Mouse (Mus musculus): Measurements from ENCODE around the gene Pex10.

Pex10 gene

DNA sequence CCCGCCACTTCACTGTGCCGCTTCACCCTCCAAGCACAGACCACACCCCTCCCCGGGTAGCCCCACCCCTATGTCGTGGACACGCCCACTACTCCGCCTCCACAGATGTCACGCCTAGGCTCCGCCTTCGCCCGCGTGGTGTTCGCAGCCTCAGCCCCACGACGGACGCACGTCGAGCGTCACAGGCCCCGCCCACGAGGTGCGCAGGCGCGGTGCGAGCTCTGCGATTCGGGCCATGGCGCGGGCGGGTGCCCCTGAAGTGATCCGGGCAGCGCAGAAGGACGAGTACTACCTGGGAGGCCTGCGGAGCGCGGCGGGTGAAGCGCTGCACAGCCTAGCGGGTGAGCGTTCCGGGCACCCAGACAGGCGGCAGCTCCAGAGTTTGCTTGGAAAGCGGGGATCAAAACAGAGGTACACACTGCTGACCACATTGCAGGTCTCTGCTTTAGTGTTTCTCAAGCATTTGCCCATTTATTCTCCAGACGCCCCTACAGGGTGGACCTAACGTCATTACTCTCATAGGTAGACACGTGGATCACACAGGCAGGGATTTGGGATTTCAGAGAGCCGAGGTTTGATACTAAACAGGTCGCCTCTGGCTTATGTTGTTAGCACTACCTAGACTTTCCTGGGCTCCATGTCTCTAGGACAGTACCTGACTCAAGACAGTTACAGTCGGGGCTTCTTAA, at the start of gene Pex10:
Pex10 (plus strand) TSS at position 183 of the 689 bp plus-strand sequence.
- peak; percentile 98 for DNase-seq

- DNase-seq: no peak
Observed at GRCm38 (mm10) chr4:155017253-155017878, 49.5 kb upstream of the Pex10 start.

GRCm38 (mm10) chr4:155018066-155018465, 48.8 kb upstream of the Pex10 start:
- no peak for DNase-seq

GRCm38 (mm10) chr4:155018601-155019335, 48.0 kb upstream of the Pex10 start:
- no peak for DNase-seq

- DNase-seq: peak; percentile 16
Observed at GRCm38 (mm10) chr4:155019336-155019847, 47.4 kb upstream of the Pex10 start.

DNA sequence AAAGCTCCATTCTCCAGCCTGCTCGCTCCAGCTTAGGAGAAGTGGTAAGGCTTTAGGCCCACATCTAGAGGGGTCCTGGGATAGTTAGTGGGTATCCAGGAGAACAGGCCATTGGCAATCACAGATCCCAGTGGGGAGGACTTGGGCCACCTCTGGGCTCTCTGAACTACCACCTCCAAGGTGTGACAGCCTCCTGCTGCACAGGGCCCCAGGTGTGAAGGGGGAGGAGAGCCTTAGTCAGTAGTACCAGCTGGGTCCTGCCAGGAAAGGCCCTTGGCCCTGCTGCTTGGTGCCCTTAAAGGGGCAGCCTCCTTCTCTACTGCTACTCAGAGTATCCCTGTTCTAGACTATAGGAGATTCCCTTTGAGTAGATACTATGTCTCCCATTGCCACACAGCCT, 46.7 kb upstream of the Pex10 start:
- no peak for DNase-seq

DNA sequence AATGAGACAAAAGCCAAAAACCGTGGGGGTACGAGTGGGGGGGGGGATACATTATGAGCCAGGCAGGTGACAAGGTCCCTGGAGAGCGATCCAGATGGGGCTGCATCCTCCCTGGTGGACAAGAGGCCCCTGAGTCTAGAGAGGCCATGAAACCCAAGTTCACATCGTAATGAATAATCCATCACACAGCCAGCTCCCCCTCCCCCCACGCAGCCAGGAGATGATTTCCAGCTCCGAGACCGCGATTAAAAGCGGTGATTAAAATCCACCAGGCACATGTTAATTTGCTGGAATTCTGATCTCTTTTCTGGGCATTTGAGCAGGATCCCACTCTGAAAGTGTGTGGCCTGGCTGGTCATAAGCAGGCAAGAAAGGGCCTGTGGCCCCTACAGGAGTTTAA, 46.0 kb upstream of the Pex10 start:
- DNase-seq: no peak

DNA sequence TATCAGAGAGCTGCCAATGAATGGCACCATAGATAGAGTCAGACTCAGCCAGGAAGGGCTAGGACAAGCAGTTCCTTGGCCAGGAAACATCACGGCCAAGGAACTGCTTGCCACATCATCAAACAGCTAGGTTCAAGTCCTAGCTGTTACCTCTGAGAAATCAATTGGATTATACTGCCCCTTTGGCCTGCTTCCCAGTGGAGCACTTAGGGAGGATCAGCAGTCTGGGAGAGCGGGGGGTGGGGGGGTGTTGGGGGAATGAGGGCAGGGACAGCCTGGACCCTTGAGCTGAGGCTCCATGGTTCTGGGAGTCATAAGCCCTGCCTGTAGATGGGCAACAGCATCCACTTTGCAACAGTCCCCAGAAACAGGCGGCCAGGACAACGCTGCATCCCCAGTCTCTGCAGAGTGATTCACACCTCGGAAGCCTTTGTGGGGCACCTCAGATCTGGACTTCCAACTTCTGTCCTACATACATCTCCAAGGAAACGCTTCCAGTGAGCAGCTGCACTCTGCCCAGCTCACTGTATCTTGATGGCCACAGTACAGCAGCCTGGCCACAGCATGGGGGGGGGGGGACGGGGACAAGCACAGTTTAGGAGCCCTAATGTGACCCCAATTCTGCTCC, 44.5 kb upstream of the Pex10 start:
- no peak for DNase-seq

GRCm38 (mm10) chr4:155024170-155025010, 42.4 kb upstream of the Pex10 start:
- DNase-seq: no peak

GRCm38 (mm10) chr4:155033115-155033514, 33.7 kb upstream of the Pex10 start:
- no peak for DNase-seq

GRCm38 (mm10) chr4:155034202-155034601, 32.6 kb upstream of the Pex10 start:
- DNase-seq: no peak

DNA sequence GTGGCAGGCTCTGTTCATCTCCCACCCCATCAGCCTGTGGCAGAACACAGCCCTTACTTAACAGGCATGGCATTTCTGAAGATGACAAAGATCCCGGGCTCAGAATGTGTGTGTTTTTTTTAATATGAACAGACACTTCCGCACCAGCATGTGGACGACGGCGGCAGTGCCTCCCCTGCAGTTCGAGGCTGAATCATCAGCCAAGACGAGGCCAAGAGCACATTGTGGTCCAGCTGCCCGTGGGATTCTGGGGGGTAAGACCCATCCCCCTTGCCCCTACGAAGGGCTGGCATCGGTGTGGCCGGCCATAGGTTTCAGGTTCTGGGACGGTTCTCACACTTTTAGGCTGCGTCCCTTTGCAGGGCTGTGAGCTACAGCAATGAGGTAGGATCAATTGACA, 32.0 kb upstream of the Pex10 start:
- no peak for DNase-seq

DNA sequence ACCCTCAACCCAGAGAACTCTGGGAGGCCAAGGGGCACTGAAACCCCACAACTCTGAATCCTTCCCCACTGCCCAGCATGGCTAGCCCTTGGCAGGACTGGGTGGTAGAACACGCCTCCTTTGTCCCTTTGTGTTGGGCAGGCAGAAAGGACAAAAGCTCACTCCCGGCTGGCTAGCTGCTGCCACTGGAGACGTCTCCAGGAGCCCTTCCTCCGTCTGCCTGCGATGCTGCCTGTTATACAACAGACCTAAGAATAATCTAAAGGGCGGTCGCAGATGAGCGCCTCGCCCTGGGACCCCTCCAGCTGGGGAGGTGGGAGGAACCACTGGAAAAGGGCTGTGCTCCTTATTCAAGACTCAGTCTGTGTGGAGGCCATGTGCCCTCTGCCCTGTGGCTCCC, 26.6 kb upstream of the Pex10 start:
- no peak for DNase-seq

GRCm38 (mm10) chr4:155040696-155041095, 26.1 kb upstream of the Pex10 start:
- DNase-seq: no peak

- no peak for DNase-seq
Observed at GRCm38 (mm10) chr4:155042606-155043288, 24.1 kb upstream of the Pex10 start.

GRCm38 (mm10) chr4:155043289-155043625, 23.6 kb upstream of the Pex10 start:
- no peak for DNase-seq

GRCm38 (mm10) chr4:155046636-155047035, 20.2 kb upstream of the Pex10 start:
- no peak for DNase-seq

DNA sequence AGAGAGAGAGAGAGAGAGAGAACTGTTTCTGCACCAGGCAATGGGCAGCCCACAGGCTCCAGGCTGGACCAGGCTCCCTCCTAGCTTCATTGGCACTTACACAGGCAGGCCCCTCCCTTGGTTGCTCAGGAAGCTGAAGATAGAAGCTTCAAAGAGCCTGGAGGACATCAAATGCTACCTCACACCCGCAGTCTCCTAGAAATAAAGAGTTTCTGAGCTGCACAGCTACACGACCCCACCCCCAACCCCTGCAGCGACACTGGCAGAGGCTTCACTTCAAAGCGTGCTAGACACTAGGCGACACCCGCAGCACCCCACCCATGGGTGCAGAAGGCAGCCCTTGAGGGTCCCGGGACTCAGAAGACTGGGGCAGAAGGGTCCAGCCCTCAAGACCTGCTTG, 16.7 kb upstream of the Pex10 start:
- DNase-seq: no peak

- DNase-seq: no peak
Observed at GRCm38 (mm10) chr4:155056724-155057123, 10.1 kb upstream of the Pex10 start, which contains the start of gene Plch2. TSS of gene Plch2 (minus strand) at chr4:155056784.

GRCm38 (mm10) chr4:155058325-155058724, 8.5 kb upstream of the Pex10 start:
- DNase-seq: no peak

DNA sequence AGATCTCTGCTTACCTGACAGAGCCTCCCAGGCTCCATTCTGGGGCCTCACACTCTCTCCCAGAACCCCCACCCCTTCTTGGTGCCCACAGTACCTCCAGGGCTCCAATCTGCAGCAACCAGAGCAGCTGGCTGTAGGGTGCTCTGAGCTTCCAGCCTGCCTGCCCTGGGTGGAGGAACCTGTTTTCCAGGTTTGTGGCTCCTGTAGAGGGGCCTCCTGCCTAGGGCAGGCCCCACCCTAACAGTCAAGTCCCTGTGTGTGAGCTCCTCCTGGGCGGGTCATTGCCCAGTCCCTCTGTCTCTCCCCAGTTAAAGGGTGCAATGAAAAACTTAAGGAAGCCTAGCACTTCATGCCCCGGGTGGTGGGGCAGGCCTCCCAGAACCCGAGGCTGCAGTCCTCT, 2.9 kb upstream of the Pex10 start:
- no peak for DNase-seq

GRCm38 (mm10) chr4:155064474-155064873, 2.3 kb upstream of the Pex10 start:
- no peak for DNase-seq

All from kidney, adult 9 months (tissue).